Mouse (Mus musculus): ENCODE measurements around the gene Mrpl22. TPM values are rescaled to one million over a fixed set of nuclear protein-coding genes. Genes with fewer than 3 reads are reported as not detected.
"Not testable (repeated sequence)": the region's sequence is repeated elsewhere in the genome, so short reads cannot be mapped to it uniquely, and the experiment has no call there.

Mrpl22 gene
- total RNA-seq, 2 experiments from 2014 or later, result 39.0 to 41.5 TPM

DNA sequence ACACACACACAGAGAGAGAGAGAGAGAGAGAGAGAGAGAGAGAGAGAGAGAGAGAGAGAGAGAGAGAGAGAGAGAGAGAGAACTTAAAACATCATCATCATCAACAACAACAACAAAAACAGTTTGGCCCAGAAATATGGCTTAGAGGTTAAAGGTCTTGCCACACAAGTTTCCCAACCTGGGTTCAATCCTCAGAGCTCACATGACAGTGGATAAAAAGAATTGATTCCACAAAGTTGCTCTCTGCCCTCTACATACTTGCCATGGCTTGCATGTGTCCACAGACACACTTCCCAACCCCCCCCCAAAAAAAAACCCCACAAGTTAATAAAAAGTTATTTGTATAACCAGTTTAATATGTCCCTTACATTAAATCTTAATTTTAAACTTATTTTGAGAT, 55.0 kb downstream of the Mrpl22 start:
- DNase-seq, result no peak

GRCm38 (mm10) chr11:58228021-58228420, 56.6 kb downstream of the Mrpl22 start:
- DNase-seq, result not testable (repeated sequence)

Other genes with a start within 250 kb of the Mrpl22 start
- gene Larp1, start 162.6 kb upstream of the Mrpl22 start, total RNA-seq (2021), result 10 to 100 TPM; 69.1 to 85.8 TPM
- gene Gm12248, start 78.5 kb upstream of the Mrpl22 start, total RNA-seq (2021), result not detected
- gene Cnot8, start 67.5 kb upstream of the Mrpl22 start, total RNA-seq (2021), result 10 to 100 TPM; 28.5 to 30.6 TPM
- 1 to 10 TPM; 8.1 to 9.3 TPM for gene Gemin5, start 3.1 kb upstream of the Mrpl22 start, total RNA-seq (2021)
- gene Igtp, start 27.9 kb downstream of the Mrpl22 start, total RNA-seq (2021), result 1 to 10 TPM; 3.6 to 4.3 TPM
- gene Irgm2, start 28.0 kb downstream of the Mrpl22 start, total RNA-seq (2021), result 1 to 10 TPM; 6.1 to 9.1 TPM
- gene 4930438A08Rik, start 103.1 kb downstream of the Mrpl22 start, total RNA-seq (2021), result not detected
- 1 to 10 TPM; 2.7 to 4.3 TPM for gene Zfp692, start 135.4 kb downstream of the Mrpl22 start, total RNA-seq (2021)
- 10 to 100 TPM; 37.7 to 40.6 TPM for gene Zfp672, start 158.7 kb downstream of the Mrpl22 start, total RNA-seq (2021)
- 10 to 100 TPM; 22.8 to 27.5 TPM for gene Sh3bp5l, start 159.1 kb downstream of the Mrpl22 start, total RNA-seq (2021)
- not detected for gene Lypd8, start 207.4 kb downstream of the Mrpl22 start, total RNA-seq (2021)
- gene 1810065E05Rik, start 249.4 kb downstream of the Mrpl22 start, total RNA-seq (2021), result not detected

All from gastrocnemius, postnatal 25 days (tissue).